Mouse (Mus musculus) forebrain, embryonic 13.5 days (tissue): ENCODE results near the gene Zfp827. TPM values are rescaled to one million over a fixed set of nuclear protein-coding genes. Genes with fewer than 3 reads are reported as not detected.
"Not testable (repeated sequence)": the region's sequence is repeated elsewhere in the genome, so short reads cannot be mapped to it uniquely, and the experiment has no call there.

Experiments used
- ATAC-seq: fragments of 200-750 bp; cut with Nextera tagmentation; 2 replicates; pipeline ENCODE4 v1.8.0; 2017
- H3K27ac ChIP-seq: fragments of 300-500 bp; sonication (generic); 2 replicates; pipeline ENCODE4 v1.5.1; 2015; ENCODE audit warnings: inconsistent platforms, mild to moderate bottlenecking, moderate library complexity
- H3K27me3 ChIP-seq: fragments of 300-500 bp; sonication (generic); 2 replicates; pipeline ENCODE4 v1.6.1; 2015; ENCODE audit warnings: mild to moderate bottlenecking, inconsistent platforms
- H3K36me3 ChIP-seq: fragments of 300-500 bp; sonication (generic); 2 replicates; pipeline ENCODE4 v1.6.1; 2015; ENCODE audit warnings: mild to moderate bottlenecking, inconsistent platforms; ENCODE audit not compliant: poor library complexity, severe bottlenecking
- H3K4me1 ChIP-seq: fragments of 300-500 bp; sonication (generic); 2 replicates; pipeline ENCODE4 v1.6.1; 2015; ENCODE audit warnings: inconsistent platforms
- H3K4me2 ChIP-seq: fragments of 300-500 bp; sonication (generic); 2 replicates; pipeline ENCODE4 v1.6.1; 2015; ENCODE audit warnings: inconsistent platforms, mild to moderate bottlenecking, moderate library complexity
- H3K4me3 ChIP-seq: fragments of 300-500 bp; sonication (generic); 2 replicates; pipeline ENCODE4 v1.5.1; 2015; ENCODE audit warnings: mild to moderate bottlenecking, inconsistent platforms
- H3K9ac ChIP-seq: fragments of 300-500 bp; sonication (generic); 2 replicates; pipeline ENCODE4 v1.6.1; 2015; ENCODE audit warnings: mild to moderate bottlenecking, inconsistent platforms
- H3K9me3 ChIP-seq: fragments of 300-500 bp; sonication (generic); replicated peaks from 2 replicates; pipeline ENCODE4 v1.6.1; 2016; ENCODE audit warnings: inconsistent platforms
- WGBS: fragments of 180-500 bp; shearing (Covaris S2); methylation state at CpG from one replicate; pipeline ENCODE4 v1.1.7; 2015; 5-methylcytosine and 5-hydroxymethylcytosine counted together
- polyA plus RNA-seq: library from polyadenylated mRNA; unstranded; fragments of >200 nt; fragmentation: Nextera tagmentation; extraction: Ambion mirVana; gene quantifications from 2 replicates; pipeline ENCODE4 v1.2.1, GENCODE M21; 2015

Zfp827 gene
- polyA plus RNA-seq, 1 experiment from 2014 or later = 10.2 TPM

DNA sequence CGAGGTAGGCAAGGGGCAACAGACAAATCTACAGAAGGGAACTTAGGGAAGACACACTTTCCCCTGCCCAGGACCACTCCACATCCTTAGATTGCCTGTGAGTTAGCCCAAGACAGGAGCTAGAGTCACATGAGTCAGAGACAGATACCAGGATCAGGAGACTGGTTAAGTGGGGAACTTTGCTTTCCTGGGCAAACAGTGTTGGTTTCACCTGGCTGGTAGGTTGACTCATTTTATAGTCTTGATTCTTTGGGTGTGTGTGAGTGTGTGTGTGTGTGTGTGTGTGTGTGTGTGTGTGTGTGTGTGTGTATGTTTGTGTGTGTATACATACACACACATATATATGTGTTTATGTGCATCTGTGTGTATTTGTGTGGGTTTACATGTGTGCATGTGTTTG is 93.4 kb downstream of the Zfp827 start:
- Histone ChIP-seq H3K36me3 (peaks cover 60% of the 10 kb centered on the region), H3K9ac (no peak overlapping the region), H3K4me1 (no peaks in the 10 kb centered on the region), H3K4me3 (no peak overlapping the region), H3K27ac (no peak overlapping the region), H3K27me3 (no peaks in the 10 kb centered on the region), H3K4me2 (no peak overlapping the region), H3K9me3 (no peaks in the 10 kb centered on the region)
- ATAC-seq = no peak
- 91% methylated on average over 1 of the region's 1 CpGs for WGBS

DNA sequence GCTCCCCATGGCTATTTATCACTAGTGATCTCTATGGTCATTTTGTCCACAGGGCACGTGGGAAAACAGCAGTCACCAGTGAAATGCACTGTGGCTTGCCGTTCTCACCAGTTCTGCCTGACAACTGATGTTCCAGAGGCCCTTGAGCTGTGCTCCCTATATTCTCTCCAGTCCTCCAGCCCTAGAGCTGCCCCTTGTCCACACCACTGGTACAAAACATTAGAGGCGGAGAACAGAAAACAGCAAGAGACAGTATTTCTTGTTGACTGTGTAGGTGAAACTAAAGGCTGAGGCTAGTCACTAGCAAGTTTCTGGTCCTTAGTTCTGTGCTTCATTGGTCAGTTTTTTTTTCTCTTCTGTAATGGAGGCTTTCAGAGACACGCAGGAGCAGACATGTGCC is 96.0 kb downstream of the Zfp827 start:
- 85% methylated on average over 4 of the region's 4 CpGs for WGBS
- Histone ChIP-seq H3K36me3 (peaks cover 47% of the 10 kb centered on the region), H3K4me3 (no peak overlapping the region), H3K4me1 (no peaks in the 10 kb centered on the region), H3K4me2 (no peak overlapping the region), H3K27ac (no peak overlapping the region), H3K9me3 (no peaks in the 10 kb centered on the region), H3K9ac (no peak overlapping the region), H3K27me3 (no peaks in the 10 kb centered on the region)
- ATAC-seq = no peak

DNA sequence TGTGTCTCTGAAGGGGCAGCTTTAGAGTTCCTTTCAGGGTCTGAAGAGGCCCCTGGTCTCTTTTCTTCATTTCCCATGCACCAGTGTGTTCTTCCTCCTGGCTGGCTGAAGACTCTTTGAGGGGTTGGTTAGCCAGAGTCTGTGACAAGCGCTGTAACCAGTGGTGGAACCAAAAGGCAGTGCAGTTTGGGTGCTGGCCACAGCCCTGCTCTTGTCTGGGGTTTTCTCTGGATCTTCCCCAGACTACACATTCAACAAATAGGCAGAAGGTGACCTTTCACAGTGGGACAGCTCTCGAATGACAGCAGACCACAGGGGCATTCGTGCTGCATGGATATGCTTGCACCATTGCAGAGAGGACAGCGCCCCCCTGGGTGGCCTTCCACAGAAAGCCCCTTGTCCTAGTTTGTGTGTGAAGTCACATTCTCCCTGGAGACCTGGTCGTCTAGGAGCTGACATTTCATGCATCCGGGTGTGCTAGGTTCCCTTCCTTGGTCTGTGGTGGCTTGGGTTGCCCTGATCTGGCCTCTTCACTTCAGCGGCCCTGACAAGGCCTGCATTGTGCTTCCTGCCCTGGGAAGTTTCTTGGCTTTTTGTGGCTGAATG is 99.1 kb downstream of the Zfp827 start:
- H3K9ac ChIP-seq = no peak overlapping the region
- H3K4me1 ChIP-seq = no peaks in the 10 kb centered on the region
- peaks cover 38% of the 10 kb centered on the region for H3K36me3 ChIP-seq
- no peaks in the 10 kb centered on the region for H3K27me3 ChIP-seq
- no peaks in the 10 kb centered on the region for H3K9me3 ChIP-seq
- WGBS = 67% methylated on average over 7 of the region's 7 CpGs
- no peak overlapping the region for H3K4me3 ChIP-seq
- no peak overlapping the region for H3K4me2 ChIP-seq
- no peak for ATAC-seq
- H3K27ac ChIP-seq = no peak overlapping the region

DNA sequence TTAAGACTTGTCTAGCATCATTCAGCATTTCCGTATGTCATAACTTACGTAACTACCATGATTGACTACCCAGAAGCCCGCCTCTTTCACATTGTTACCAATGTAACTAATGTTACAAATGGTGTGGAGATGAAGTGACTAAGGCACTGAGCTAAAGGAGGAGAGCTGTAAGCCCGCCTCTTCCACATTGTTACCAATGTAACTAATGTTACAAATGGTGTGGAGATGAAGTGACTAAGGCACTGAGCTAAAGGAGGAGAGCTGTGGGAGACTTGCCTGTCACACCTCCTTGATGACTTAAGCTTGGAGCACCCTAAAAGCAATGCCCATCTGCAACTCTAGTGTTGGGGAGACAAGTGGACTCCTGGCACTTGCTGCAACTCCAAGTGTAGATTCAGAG is 100.3 kb downstream of the Zfp827 start:
- H3K4me3 ChIP-seq, H3K4me1 ChIP-seq, ATAC-seq, H3K27ac ChIP-seq, H3K9me3 ChIP-seq, H3K9ac ChIP-seq, H3K27me3 ChIP-seq, H3K4me2 ChIP-seq: not testable (repeated sequence)
- peaks cover 42% of the 10 kb centered on the region for H3K36me3 ChIP-seq
- WGBS = 91% methylated on average over 4 of the region's 4 CpGs

DNA sequence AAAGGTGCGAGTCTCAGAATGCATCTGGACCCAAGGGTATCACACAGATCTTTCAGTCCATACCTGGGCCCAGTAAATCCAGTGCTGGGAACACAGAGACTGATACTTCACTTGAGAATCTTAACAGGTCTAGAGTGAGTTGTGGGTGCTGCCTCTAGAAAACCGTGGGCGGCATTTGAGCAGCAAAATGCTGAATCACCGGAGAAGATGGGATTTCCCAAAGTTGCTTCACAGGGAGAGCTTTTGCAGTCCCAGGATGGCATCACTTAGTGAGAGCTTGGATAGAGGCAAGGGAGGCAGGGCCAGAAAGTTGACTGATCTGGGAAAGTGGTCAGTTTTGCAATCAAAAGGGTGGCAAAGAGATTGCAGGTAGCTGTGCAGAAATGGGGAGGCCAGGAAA is 111.4 kb downstream of the Zfp827 start:
- no peaks in the 10 kb centered on the region for H3K27me3 ChIP-seq
- peaks cover 68% of the 10 kb centered on the region for H3K36me3 ChIP-seq
- H3K9ac ChIP-seq = no peak overlapping the region
- no peaks in the 10 kb centered on the region for H3K9me3 ChIP-seq
- no peak for ATAC-seq
- H3K4me1 ChIP-seq = no peaks in the 10 kb centered on the region
- no peak overlapping the region for H3K27ac ChIP-seq
- 91% methylated on average over 4 of the region's 4 CpGs for WGBS
- no peak overlapping the region for H3K4me2 ChIP-seq
- no peak overlapping the region for H3K4me3 ChIP-seq

DNA sequence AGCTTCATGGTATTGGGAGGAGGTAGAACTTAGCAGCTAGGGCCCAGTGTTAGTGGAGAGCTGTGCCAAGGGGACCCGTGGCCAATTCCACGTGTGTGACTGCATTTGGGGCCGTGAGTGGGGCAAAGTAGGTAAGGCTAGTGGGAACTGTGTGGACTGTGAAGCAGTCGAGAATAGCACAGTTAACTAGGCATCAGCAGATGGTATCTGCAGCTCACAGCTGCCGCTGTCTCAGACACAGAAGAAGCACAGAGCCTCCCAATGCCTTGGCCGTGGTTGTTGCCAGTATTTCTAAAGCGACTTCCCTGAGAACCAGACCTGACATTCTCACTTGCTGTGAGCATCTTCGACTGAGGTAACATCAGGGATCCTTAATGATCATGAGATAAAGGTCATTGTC is 112.7 kb downstream of the Zfp827 start:
- H3K9ac ChIP-seq = no peak overlapping the region
- 88% methylated on average over 8 of the region's 8 CpGs for WGBS
- H3K27ac ChIP-seq = no peak overlapping the region
- H3K36me3 ChIP-seq = peaks cover 71% of the 10 kb centered on the region
- H3K4me2 ChIP-seq = no peak overlapping the region
- no peak overlapping the region for H3K4me3 ChIP-seq
- no peaks in the 10 kb centered on the region for H3K4me1 ChIP-seq
- ATAC-seq = peak; percentile 69; the same call in 1 of the 2 replicates
- H3K9me3 ChIP-seq = no peaks in the 10 kb centered on the region
- no peaks in the 10 kb centered on the region for H3K27me3 ChIP-seq

DNA sequence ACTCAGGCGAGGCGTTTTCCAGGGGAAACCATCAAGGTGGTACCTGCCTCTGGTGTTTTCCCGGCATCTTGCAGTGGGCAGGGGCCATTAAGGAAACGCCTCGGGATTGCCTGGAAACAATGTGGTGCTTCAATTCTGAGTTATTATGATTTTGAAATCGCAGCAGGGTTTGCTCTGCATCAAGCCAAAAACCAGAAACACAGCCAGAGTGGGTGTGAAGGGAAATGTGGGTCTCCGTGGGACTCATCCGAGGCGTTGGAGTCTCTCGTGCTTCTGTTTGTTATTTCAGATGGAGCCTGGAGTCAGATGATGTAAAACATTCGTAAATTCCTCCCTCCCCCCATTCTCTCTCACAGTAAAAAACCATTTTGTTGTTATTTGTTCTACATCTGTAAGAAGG is 113.4 kb downstream of the Zfp827 start:
- H3K4me1 ChIP-seq = no peaks in the 10 kb centered on the region
- H3K9me3 ChIP-seq = no peaks in the 10 kb centered on the region
- 90% methylated on average over 11 of the region's 11 CpGs for WGBS
- no peak overlapping the region for H3K4me3 ChIP-seq
- no peak overlapping the region for H3K27ac ChIP-seq
- no peaks in the 10 kb centered on the region for H3K27me3 ChIP-seq
- H3K4me2 ChIP-seq = no peak overlapping the region
- no peak for ATAC-seq
- H3K36me3 ChIP-seq = peaks cover 65% of the 10 kb centered on the region
- H3K9ac ChIP-seq = no peak overlapping the region

DNA sequence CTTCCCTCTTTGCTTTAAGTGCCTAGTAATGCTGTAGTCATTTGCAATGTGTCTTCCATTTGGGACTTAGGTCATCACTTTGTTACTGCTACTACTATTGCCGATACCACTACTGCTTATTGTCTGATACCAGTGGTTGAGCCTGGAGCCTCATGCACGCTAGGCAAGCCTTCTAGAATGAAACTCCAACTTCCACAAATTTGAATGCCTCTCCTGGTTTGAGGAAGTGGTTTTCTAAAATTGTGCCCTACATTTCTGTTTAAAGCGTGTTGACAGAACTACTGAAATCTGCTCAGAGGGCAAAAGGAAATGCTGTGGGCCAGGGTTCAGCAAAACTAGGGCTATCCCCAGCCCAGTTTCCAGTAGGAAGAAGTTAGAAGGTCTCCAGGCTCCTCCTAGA is 115.5 kb downstream of the Zfp827 start:
- Histone ChIP-seq H3K36me3 (peaks cover 51% of the 10 kb centered on the region), H3K9ac (no peak overlapping the region), H3K27ac (no peak overlapping the region), H3K4me3 (no peak overlapping the region), H3K4me2 (no peak overlapping the region), H3K27me3 (no peaks in the 10 kb centered on the region), H3K9me3 (no peaks in the 10 kb centered on the region), H3K4me1 (no peaks in the 10 kb centered on the region)
- WGBS = 94% methylated on average over 3 of the region's 3 CpGs
- ATAC-seq = no peak

DNA sequence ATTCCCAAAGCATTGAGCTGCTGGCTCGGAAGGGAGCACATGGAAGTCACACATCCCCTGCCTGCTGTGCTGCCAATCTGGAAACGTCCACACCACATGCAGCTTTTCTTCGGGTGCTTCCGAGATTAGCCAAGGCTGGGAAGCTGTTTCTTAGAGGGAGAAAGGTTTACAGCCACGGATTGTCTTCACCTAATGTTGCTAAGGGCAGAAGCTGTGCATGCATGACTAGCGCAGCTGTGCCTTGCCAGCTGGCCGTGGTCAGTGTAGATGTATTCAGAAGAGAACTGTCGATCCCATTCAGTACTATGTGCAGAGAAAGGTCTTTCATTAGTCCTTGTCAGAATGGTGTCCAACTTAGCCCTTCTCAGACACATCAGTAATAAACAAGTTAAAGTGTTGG is 117.0 kb downstream of the Zfp827 start:
- Histone ChIP-seq H3K36me3 (peaks cover 41% of the 10 kb centered on the region), H3K4me2 (no peak overlapping the region), H3K27me3 (no peaks in the 10 kb centered on the region), H3K27ac (no peak overlapping the region), H3K4me3 (no peak overlapping the region), H3K9me3 (no peaks in the 10 kb centered on the region), H3K4me1 (no peaks in the 10 kb centered on the region), H3K9ac (no peak overlapping the region)
- WGBS = 84% methylated on average over 8 of the region's 8 CpGs
- 0 out of 2 replicates have a peak, but pooled peaks have one; percentile 5 for ATAC-seq

DNA sequence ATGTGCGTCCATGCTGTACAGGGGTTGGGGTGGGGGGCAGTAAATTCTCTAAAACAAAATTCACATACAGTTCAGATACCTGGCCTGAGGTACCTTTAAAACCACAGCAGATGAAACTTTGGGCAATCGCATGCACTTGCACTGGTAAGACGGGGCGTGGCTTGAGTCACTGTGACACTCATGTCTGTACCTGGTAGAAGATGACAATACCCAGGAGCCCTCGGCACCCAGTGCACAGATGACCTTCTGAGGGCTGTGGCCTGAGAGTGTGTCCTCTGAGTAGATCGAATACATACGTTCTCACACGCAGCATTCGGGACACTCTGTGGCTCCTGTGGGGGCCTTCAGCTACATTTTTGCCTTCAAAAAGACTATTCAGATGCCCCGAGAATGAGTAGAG is 117.4 kb downstream of the Zfp827 start:
- H3K4me3 ChIP-seq = no peak overlapping the region
- no peak overlapping the region for H3K27ac ChIP-seq
- H3K9ac ChIP-seq = no peak overlapping the region
- ATAC-seq = no peak
- no peaks in the 10 kb centered on the region for H3K27me3 ChIP-seq
- WGBS = 93% methylated on average over 10 of the region's 10 CpGs
- H3K4me1 ChIP-seq = no peaks in the 10 kb centered on the region
- H3K9me3 ChIP-seq = no peaks in the 10 kb centered on the region
- peaks cover 41% of the 10 kb centered on the region for H3K36me3 ChIP-seq
- H3K4me2 ChIP-seq = no peak overlapping the region

DNA sequence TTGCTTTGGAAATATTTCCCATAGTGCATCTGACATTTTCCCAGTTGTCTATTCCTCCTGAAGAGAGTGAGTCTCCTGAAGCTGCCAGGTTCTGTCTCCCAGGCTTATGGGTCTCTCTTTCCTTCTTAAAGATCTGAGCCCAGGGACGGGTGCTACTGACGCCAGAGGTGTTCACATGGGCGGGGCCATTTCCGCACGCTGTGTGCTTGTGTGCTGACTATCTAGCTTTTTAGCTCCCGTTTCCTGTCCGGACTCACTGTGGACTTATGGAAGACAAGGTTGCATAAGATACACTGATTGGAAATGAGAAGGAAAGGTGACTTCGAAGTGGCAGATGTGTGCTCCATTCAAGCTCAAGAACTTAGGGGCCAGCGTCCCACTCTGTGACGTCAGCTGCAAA is 120.6 kb downstream of the Zfp827 start:
- no peak for ATAC-seq
- 90% methylated on average over 10 of the region's 10 CpGs for WGBS
- H3K9me3 ChIP-seq = no peaks in the 10 kb centered on the region
- H3K4me2 ChIP-seq = no peak overlapping the region
- H3K36me3 ChIP-seq = peaks cover 26% of the 10 kb centered on the region
- no peak overlapping the region for H3K9ac ChIP-seq
- H3K27me3 ChIP-seq = no peaks in the 10 kb centered on the region
- H3K4me3 ChIP-seq = no peak overlapping the region
- no peaks in the 10 kb centered on the region for H3K4me1 ChIP-seq
- H3K27ac ChIP-seq = no peak overlapping the region

DNA sequence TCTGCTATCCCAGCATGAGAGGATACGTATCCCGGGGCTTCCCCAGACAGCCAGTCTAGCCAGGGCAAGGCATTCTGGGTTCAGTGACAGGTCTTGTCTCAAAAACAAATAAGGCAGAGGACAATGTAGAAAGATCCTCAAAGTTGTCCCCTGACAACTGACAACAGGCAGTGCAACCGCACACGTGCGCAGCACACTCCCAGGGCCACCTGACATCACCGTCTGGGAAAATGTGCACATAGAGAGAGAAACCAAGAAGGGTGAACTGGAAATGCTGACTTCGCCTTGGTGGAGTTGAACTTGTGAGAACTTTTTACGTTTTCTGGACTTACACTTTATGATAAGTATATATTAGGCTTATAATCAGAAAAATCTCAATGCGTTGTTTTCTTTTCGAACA is 121.6 kb downstream of the Zfp827 start:
- ATAC-seq = no peak
- Histone ChIP-seq H3K9ac (no peak overlapping the region), H3K4me1 (no peaks in the 10 kb centered on the region), H3K4me3 (no peak overlapping the region), H3K9me3 (no peaks in the 10 kb centered on the region), H3K27ac (no peak overlapping the region), H3K27me3 (no peaks in the 10 kb centered on the region), H3K36me3 (peaks cover 27% of the 10 kb centered on the region), H3K4me2 (no peak overlapping the region)
- WGBS = 95% methylated on average over 10 of the region's 10 CpGs

DNA sequence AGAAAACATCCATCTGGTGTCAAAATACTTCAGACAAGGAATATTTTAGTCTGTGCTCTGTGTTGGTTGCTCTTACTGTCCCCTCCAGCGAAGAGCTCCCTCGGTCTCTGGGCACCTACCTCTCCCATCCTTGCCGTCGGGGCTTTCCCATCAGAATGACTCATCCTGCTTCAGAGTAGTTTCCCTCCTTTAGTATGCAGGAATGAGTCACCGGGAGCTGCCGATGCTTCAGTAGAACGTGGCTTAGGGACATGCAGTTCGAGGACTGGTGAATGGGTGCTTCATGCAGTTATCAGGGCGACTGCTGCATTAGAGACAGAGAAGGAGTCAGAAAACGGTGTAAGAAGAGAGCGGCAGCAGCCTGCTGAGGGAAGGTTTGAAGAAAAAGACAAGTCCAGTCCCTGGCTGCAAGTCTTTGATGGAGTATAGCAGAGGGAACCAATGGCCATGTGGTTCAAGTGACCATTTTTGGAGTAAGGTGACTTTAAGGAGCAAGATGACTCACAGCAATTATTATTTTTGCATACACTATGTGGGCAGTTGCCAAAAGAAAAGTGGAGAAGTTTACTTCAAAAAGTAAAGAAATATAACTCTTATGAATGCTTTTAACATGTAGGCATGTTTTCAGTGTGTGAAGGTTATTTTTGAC is 122.4 kb downstream of the Zfp827 start:
- 83% methylated on average over 11 of the region's 11 CpGs for WGBS

More for the DNA sequence above, 122.4 kb downstream of the Zfp827 start:
- no peaks in the 10 kb centered on the region for H3K4me1 ChIP-seq
- H3K4me3 ChIP-seq = no peak overlapping the region
- H3K27me3 ChIP-seq = no peaks in the 10 kb centered on the region
- H3K36me3 ChIP-seq = peaks cover 24% of the 10 kb centered on the region
- ATAC-seq = no peak
- no peak overlapping the region for H3K4me2 ChIP-seq
- no peaks in the 10 kb centered on the region for H3K9me3 ChIP-seq
- no peak overlapping the region for H3K9ac ChIP-seq
- no peak overlapping the region for H3K27ac ChIP-seq
